Mouse (Mus musculus): ENCODE data around the gene Pgam5. TPM values are rescaled to one million over a fixed set of nuclear protein-coding genes. Genes with fewer than 3 reads are reported as not detected.
A peak's percentile ranks its signal among the peaks of the same experiment; 100 is the strongest.

The Pgam5 gene
- polyA plus RNA-seq, 1 experiment from 2014 or later, result 58.3 TPM

DNA sequence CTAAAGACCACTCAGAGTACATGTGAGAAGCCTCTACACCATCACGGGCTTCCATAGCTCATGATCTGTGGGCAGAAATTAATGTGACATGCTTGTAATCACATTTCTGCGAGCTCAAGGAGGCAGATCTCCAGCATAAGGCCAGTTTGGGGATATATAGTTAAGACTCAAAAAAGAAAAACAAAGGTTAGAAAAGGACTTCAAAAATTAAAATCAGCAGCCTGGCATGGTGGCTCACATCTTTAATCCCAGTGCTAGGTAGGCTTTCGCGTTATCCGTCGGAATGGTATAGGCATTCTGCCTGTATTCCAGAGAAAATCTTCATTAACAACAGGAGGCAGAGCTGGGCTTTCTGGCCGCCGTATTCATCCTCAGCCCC, 39.3 kb downstream of the Pgam5 start:
- Histone ChIP-seq H3K36me3 (ENCODE audit: control insufficient read depth, insufficient read depth, low read length) (peaks cover 35% of the 10 kb centered on the region), H3K27me3 (ENCODE audit: control insufficient read depth, insufficient read depth, low read length) (no peaks in the 10 kb centered on the region), H3K4me2 (ENCODE audit: low read length) (peak overlapping the region; percentile 77), H3K4me3 (ENCODE audit: control insufficient read depth in 1 of 2, insufficient read depth in 1 of 2, low read depth in 1 of 2, low read length in 2 of 2) (peak overlapping the region; percentile 97 to 99), H3K9me3 (ENCODE audit: control insufficient read depth, low read length) (no peaks in the 10 kb centered on the region), H3K9ac (ENCODE audit: low read length) (peak overlapping the region; percentile 98), H3K27ac (replicated peaks in 1 of 2; ENCODE audit: control insufficient read depth in 1 of 2, insufficient read depth in 1 of 2, low read depth in 2 of 2, low read length in 2 of 2) (peak overlapping the region; percentile 93 to 96), H3K4me1 (ENCODE audit: control insufficient read depth in 2 of 2, insufficient read depth in 2 of 2, low read length in 2 of 2) (peaks cover 2 to 13% of the 10 kb centered on the region in 2 experiments; a peak in 3 of 4 replicates)
- no peak for ATAC-seq (ENCODE audit: insufficient number of reproducible peaks, insufficient read depth, low FRiP score, low read depth)
- WGBS, result 7% methylated on average over 8 of the region's 8 CpGs

DNA sequence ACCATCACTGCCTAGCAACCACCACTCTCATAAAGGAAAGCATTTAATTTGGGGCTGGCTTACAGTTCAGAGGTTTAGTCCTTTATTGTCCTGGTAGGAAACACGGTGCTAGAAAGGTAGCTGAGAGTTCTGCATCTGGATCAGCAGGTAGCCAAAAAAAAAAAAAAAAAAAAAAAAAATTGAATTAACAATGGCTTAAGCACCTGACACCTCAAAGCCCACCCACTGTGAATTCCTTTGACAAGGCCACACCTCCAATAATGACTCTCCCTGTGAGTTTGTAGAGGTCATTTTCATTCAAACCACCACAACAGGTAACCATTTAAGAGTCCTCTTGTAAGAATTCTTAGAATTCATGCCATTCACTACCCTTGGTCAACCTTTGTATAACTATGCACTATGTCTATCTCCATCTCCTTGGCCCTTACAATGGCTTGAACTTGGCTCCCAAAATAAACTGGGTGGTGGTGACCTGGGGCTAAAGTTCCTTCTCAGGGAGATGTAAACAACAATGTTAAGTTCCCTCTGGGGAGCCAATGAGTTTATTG, 42.3 kb downstream of the Pgam5 start:
- H3K36me3 ChIP-seq (ENCODE audit: control insufficient read depth, insufficient read depth, low read length), result peaks cover 46% of the 10 kb centered on the region
- peaks cover 2 to 13% of the 10 kb centered on the region in 2 experiments; a peak in 3 of 4 replicates for H3K4me1 ChIP-seq (ENCODE audit: control insufficient read depth in 2 of 2, insufficient read depth in 2 of 2, low read length in 2 of 2)
- no peak overlapping the region for H3K4me3 ChIP-seq (ENCODE audit: control insufficient read depth in 1 of 2, insufficient read depth in 1 of 2, low read depth in 1 of 2, low read length in 2 of 2)
- no peaks in the 10 kb centered on the region for H3K27me3 ChIP-seq (ENCODE audit: control insufficient read depth, insufficient read depth, low read length)
- H3K9ac ChIP-seq (ENCODE audit: low read length), result no peak overlapping the region
- H3K9me3 ChIP-seq (ENCODE audit: control insufficient read depth, low read length), result no peaks in the 10 kb centered on the region
- no peak overlapping the region for H3K4me2 ChIP-seq (ENCODE audit: low read length)
- no peak overlapping the region for H3K27ac ChIP-seq (replicated peaks in 1 of 2; ENCODE audit: control insufficient read depth in 1 of 2, insufficient read depth in 1 of 2, low read depth in 2 of 2, low read length in 2 of 2)
- ATAC-seq (ENCODE audit: insufficient number of reproducible peaks, insufficient read depth, low FRiP score, low read depth), result no peak
- 35% methylated on average over 1 of the region's 1 CpGs for WGBS

DNA sequence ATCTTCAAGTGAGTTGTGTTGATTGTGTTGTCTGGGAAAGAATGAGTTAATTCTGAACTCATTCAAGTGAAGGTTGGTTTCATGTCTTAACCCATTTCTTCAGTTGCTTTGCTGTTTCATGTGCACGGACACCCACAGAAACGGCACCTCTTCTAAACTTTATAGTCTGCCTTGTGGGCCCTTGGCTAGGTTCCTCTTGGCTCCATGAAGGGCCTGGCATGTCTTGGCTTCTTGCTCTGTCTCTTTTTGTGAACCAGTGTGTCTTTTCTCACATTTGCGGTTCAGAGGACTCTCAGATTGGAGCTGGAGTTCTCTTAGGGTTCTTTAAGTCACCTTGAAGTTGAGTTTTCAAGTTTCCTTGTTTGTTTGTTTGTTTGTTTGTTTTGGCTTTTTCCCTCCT, 44.7 kb downstream of the Pgam5 start:
- 87% methylated on average over 3 of the region's 3 CpGs for WGBS
- Histone ChIP-seq H3K27ac (replicated peaks in 1 of 2; ENCODE audit: control insufficient read depth in 1 of 2, insufficient read depth in 1 of 2, low read depth in 2 of 2, low read length in 2 of 2) (no peak overlapping the region), H3K4me3 (ENCODE audit: control insufficient read depth in 1 of 2, insufficient read depth in 1 of 2, low read depth in 1 of 2, low read length in 2 of 2) (no peak overlapping the region), H3K4me2 (ENCODE audit: low read length) (no peak overlapping the region), H3K4me1 (ENCODE audit: control insufficient read depth in 2 of 2, insufficient read depth in 2 of 2, low read length in 2 of 2) (peaks cover under 1 to 2% of the 10 kb centered on the region in 2 experiments; a peak in 1 of 4 replicates), H3K27me3 (ENCODE audit: control insufficient read depth, insufficient read depth, low read length) (no peaks in the 10 kb centered on the region), H3K9ac (ENCODE audit: low read length) (no peak overlapping the region), H3K36me3 (ENCODE audit: control insufficient read depth, insufficient read depth, low read length) (peaks cover 70% of the 10 kb centered on the region), H3K9me3 (ENCODE audit: control insufficient read depth, low read length) (no peaks in the 10 kb centered on the region)
- no peak for ATAC-seq (ENCODE audit: insufficient number of reproducible peaks, insufficient read depth, low FRiP score, low read depth)

DNA sequence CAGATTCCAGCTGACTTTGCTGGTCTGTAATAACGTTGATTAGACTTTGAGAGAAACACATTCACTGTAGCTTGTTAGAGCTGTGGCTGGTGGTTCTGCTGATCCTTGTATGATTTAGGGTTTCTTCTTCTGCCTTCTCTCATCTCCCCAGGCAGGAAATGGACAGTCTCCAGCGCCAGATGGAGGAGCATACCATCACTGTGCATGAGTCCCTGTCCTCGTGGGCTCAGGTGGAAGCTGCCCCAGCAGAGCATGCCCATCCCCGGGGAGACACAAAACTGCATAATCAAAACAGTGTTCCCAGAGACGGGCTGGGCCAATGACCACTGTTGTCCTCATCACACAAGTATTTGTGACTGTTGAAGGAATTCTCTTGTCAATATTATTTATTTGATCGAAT, 47.0 kb downstream of the Pgam5 start:
- ATAC-seq (ENCODE audit: insufficient number of reproducible peaks, insufficient read depth, low FRiP score, low read depth), result no peak
- whole genome bisulfite sequencing, result 79% methylated on average over 6 of the region's 6 CpGs
- no peaks in the 10 kb centered on the region for H3K27me3 ChIP-seq (ENCODE audit: control insufficient read depth, insufficient read depth, low read length)
- no peaks in the 10 kb centered on the region for H3K9me3 ChIP-seq (ENCODE audit: control insufficient read depth, low read length)
- no peak overlapping the region for H3K4me3 ChIP-seq (ENCODE audit: control insufficient read depth in 1 of 2, insufficient read depth in 1 of 2, low read depth in 1 of 2, low read length in 2 of 2)
- H3K9ac ChIP-seq (ENCODE audit: low read length), result no peak overlapping the region
- H3K36me3 ChIP-seq (ENCODE audit: control insufficient read depth, insufficient read depth, low read length), result peaks cover 91% of the 10 kb centered on the region
- H3K27ac ChIP-seq (replicated peaks in 1 of 2; ENCODE audit: control insufficient read depth in 1 of 2, insufficient read depth in 1 of 2, low read depth in 2 of 2, low read length in 2 of 2), result no peak overlapping the region
- no peak overlapping the region for H3K4me2 ChIP-seq (ENCODE audit: low read length)
- no peaks in the 10 kb centered on the region for H3K4me1 ChIP-seq (ENCODE audit: control insufficient read depth in 2 of 2, insufficient read depth in 2 of 2, low read length in 2 of 2)

DNA sequence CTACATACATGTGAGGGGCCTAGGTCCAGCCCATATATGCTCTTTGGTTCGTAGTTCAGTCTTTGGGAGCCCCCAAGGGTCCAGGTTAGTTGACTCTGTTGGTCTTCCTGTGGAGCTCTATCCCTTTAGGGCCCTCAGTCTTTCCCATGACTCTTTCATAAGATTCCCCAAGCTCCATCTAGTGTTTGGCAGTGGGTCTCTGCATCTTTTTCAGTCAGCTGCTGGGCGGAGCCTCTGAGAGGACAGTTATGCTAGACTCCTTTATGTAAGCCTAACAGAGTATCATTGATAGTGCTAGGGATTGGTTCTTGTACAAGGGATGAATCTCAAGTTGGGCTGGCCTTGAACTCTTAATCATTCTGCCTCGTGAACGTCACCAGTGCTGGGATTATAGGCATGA, 49.4 kb downstream of the Pgam5 start:
- 92% methylated on average over 4 of the region's 4 CpGs for WGBS
- peaks cover 94% of the 10 kb centered on the region for H3K36me3 ChIP-seq (ENCODE audit: control insufficient read depth, insufficient read depth, low read length)

DNA sequence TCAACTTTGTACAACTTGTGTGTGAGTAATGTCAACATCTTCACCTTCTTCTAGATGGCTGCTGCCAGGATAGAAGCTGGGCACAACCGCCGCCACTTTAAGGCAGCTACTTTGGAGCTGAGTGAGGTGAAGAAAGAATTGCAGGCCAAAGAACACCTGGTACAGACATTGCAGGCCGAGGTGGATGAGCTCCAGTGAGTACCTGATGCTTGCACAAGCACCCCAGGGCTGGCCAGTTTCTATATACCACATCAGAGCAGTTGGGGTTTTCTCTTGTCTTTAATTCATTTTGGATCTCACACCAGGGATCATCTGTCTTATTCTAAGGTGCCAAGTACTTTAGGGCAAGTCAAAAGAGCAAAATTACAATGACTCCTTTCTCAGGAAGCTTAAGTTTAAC, 52.9 kb downstream of the Pgam5 start:
- H3K4me2 ChIP-seq (ENCODE audit: low read length), result no peak overlapping the region
- no peak overlapping the region for H3K4me3 ChIP-seq (ENCODE audit: control insufficient read depth in 1 of 2, insufficient read depth in 1 of 2, low read depth in 1 of 2, low read length in 2 of 2)
- no peak overlapping the region for H3K9ac ChIP-seq (ENCODE audit: low read length)
- peaks cover 99% of the 10 kb centered on the region for H3K36me3 ChIP-seq (ENCODE audit: control insufficient read depth, insufficient read depth, low read length)
- H3K27me3 ChIP-seq (ENCODE audit: control insufficient read depth, insufficient read depth, low read length), result no peaks in the 10 kb centered on the region
- WGBS, result 87% methylated on average over 3 of the region's 3 CpGs
- no peak for ATAC-seq (ENCODE audit: insufficient number of reproducible peaks, insufficient read depth, low FRiP score, low read depth)
- H3K9me3 ChIP-seq (ENCODE audit: control insufficient read depth, low read length), result no peaks in the 10 kb centered on the region
- H3K27ac ChIP-seq (replicated peaks in 1 of 2; ENCODE audit: control insufficient read depth in 1 of 2, insufficient read depth in 1 of 2, low read depth in 2 of 2, low read length in 2 of 2), result no peak overlapping the region
- no peaks in the 10 kb centered on the region for H3K4me1 ChIP-seq (ENCODE audit: control insufficient read depth in 2 of 2, insufficient read depth in 2 of 2, low read length in 2 of 2)

More for the DNA sequence above, 49.4 kb downstream of the Pgam5 start:
- Histone ChIP-seq H3K4me3 (ENCODE audit: control insufficient read depth in 1 of 2, insufficient read depth in 1 of 2, low read depth in 1 of 2, low read length in 2 of 2) (no peak overlapping the region), H3K9ac (ENCODE audit: low read length) (no peak overlapping the region), H3K27ac (replicated peaks in 1 of 2; ENCODE audit: control insufficient read depth in 1 of 2, insufficient read depth in 1 of 2, low read depth in 2 of 2, low read length in 2 of 2) (no peak overlapping the region), H3K9me3 (ENCODE audit: control insufficient read depth, low read length) (no peaks in the 10 kb centered on the region), H3K4me2 (ENCODE audit: low read length) (no peak overlapping the region), H3K27me3 (ENCODE audit: control insufficient read depth, insufficient read depth, low read length) (no peaks in the 10 kb centered on the region), H3K4me1 (ENCODE audit: control insufficient read depth in 2 of 2, insufficient read depth in 2 of 2, low read length in 2 of 2) (no peaks in the 10 kb centered on the region)
- ATAC-seq (ENCODE audit: insufficient number of reproducible peaks, insufficient read depth, low FRiP score, low read depth), result no peak

DNA sequence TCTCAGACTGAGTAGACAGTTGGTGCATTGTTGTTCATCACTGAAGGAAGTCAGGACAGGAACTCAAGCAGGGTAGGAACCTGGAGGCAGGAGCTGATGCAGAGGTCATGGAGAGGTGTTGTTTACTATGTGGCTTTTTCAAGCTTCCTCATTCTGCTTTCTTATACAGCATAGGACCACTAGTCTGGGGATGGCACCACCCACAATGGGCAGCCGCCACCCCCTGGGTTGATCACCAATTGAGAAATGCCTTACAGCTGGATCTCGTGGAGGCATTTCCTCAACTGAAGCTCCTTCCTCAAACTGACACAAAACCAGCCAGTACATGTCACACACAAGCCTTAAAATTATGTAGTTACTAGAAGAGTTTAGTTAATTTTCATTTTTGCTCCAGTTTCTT, 58.4 kb downstream of the Pgam5 start:
- Histone ChIP-seq H3K36me3 (ENCODE audit: control insufficient read depth, insufficient read depth, low read length) (peaks cover 99% of the 10 kb centered on the region), H3K27me3 (ENCODE audit: control insufficient read depth, insufficient read depth, low read length) (no peaks in the 10 kb centered on the region), H3K27ac (replicated peaks in 1 of 2; ENCODE audit: control insufficient read depth in 1 of 2, insufficient read depth in 1 of 2, low read depth in 2 of 2, low read length in 2 of 2) (no peak overlapping the region), H3K4me3 (ENCODE audit: control insufficient read depth in 1 of 2, insufficient read depth in 1 of 2, low read depth in 1 of 2, low read length in 2 of 2) (no peak overlapping the region), H3K9me3 (ENCODE audit: control insufficient read depth, low read length) (no peaks in the 10 kb centered on the region), H3K9ac (ENCODE audit: low read length) (no peak overlapping the region), H3K4me2 (ENCODE audit: low read length) (no peak overlapping the region), H3K4me1 (ENCODE audit: control insufficient read depth in 2 of 2, insufficient read depth in 2 of 2, low read length in 2 of 2) (no peaks in the 10 kb centered on the region)
- 85% methylated on average over 2 of the region's 2 CpGs for WGBS
- ATAC-seq (ENCODE audit: insufficient number of reproducible peaks, insufficient read depth, low FRiP score, low read depth), result no peak

Measured in heart, embryonic 14.5 days (tissue).